Mouse (Mus musculus) intestine, embryonic 15.5 days (tissue): ENCODE results near the gene Shank2. TPM values are rescaled to one million over a fixed set of nuclear protein-coding genes. Genes with fewer than 3 reads are reported as not detected.

Source experiments
- ATAC-seq: fragments of 200-750 bp; cut with Nextera tagmentation; 2 replicates; pipeline ENCODE4 v1.8.0; 2017; ENCODE audit warnings: moderate TSS enrichment, moderate library complexity
- H3K27ac ChIP-seq: fragments of 300-500 bp; sonication (generic); 2 replicates; pipeline ENCODE4 v1.5.1; 2015; ENCODE audit warnings: mild to moderate bottlenecking, inconsistent platforms
- H3K27me3 ChIP-seq: fragments of 300-500 bp; sonication (generic); replicated peaks from 2 replicates; pipeline ENCODE4 v1.6.1; 2015; ENCODE audit warnings: inconsistent platforms
- H3K36me3 ChIP-seq: fragments of 300-500 bp; sonication (generic); 2 replicates; pipeline ENCODE4 v1.6.1; 2015; ENCODE audit warnings: inconsistent platforms
- H3K4me1 ChIP-seq: fragments of 300-500 bp; sonication (generic); replicated peaks from 2 replicates; pipeline ENCODE4 v1.6.1; 2015; ENCODE audit warnings: inconsistent platforms
- H3K4me2 ChIP-seq: fragments of 300-500 bp; sonication (generic); replicated peaks from 2 replicates; pipeline ENCODE4 v1.6.1; 2015; ENCODE audit warnings: mild to moderate bottlenecking, inconsistent platforms
- H3K4me3 ChIP-seq: fragments of 300-500 bp; sonication (generic); replicated peaks from 2 replicates; pipeline ENCODE4 v1.5.1; 2015; ENCODE audit warnings: inconsistent platforms
- H3K9ac ChIP-seq: fragments of 300-500 bp; sonication (generic); 2 replicates; pipeline ENCODE4 v1.6.1; 2015; ENCODE audit warnings: inconsistent platforms
- H3K9me3 ChIP-seq: fragments of 300-500 bp; sonication (generic); 2 replicates; pipeline ENCODE4 v1.6.1; 2016; ENCODE audit warnings: inconsistent platforms
- WGBS: fragments of 180-500 bp; shearing (Covaris S2); methylation state at CpG from one replicate; pipeline ENCODE4 v1.1.7; 2015; 5-methylcytosine and 5-hydroxymethylcytosine counted together
- polyA plus RNA-seq: library from polyadenylated mRNA; unstranded; fragments of >200 nt; fragmentation: Nextera tagmentation; extraction: Ambion mirVana; gene quantifications from 2 replicates; pipeline ENCODE4 v1.2.1, GENCODE M21; 2015

Shank2 gene
- polyA plus RNA-seq, 1 experiment from 2014 or later = 0.99 TPM

- H3K27me3 ChIP-seq = no peaks in the 10 kb centered on the region
- no peak overlapping the region for H3K4me2 ChIP-seq
- H3K4me1 ChIP-seq = no peaks in the 10 kb centered on the region
- H3K9me3 ChIP-seq = no peaks in the 10 kb centered on the region
- H3K27ac ChIP-seq = no peak overlapping the region
- no peaks in the 10 kb centered on the region for H3K36me3 ChIP-seq
- peak; percentile 81 for ATAC-seq
- WGBS = 58% methylated on average over 3 of the region's 3 CpGs
- H3K9ac ChIP-seq = no peak overlapping the region
- no peak overlapping the region for H3K4me3 ChIP-seq
Measured at GRCm38 (mm10) chr7:143999073-143999472, 2.7 kb upstream of the Shank2 start.

GRCm38 (mm10) chr7:144003471-144003870, 1.7 kb downstream of the Shank2 start:
- H3K36me3 ChIP-seq = no peaks in the 10 kb centered on the region
- WGBS = 80% methylated on average over 3 of the region's 3 CpGs

GRCm38 (mm10) chr7:144008079-144008478, 6.4 kb downstream of the Shank2 start:
- 80% methylated on average over 4 of the region's 4 CpGs for WGBS

More at GRCm38 (mm10) chr7:144003471-144003870, 1.7 kb downstream of the Shank2 start:
- Histone ChIP-seq H3K27me3 (no peaks in the 10 kb centered on the region), H3K27ac (no peak overlapping the region), H3K4me1 (no peaks in the 10 kb centered on the region), H3K4me2 (no peak overlapping the region), H3K9ac (no peak overlapping the region), H3K4me3 (no peak overlapping the region), H3K9me3 (no peaks in the 10 kb centered on the region)
- ATAC-seq = no peak

GRCm38 (mm10) chr7:144008985-144009384, 7.3 kb downstream of the Shank2 start:
- ATAC-seq = peak; percentile 96
- H3K36me3 ChIP-seq = no peaks in the 10 kb centered on the region

More at GRCm38 (mm10) chr7:144008079-144008478, 6.4 kb downstream of the Shank2 start:
- H3K27me3 ChIP-seq = no peaks in the 10 kb centered on the region
- no peaks in the 10 kb centered on the region for H3K9me3 ChIP-seq
- no peak for ATAC-seq
- H3K4me1 ChIP-seq = no peaks in the 10 kb centered on the region
- H3K4me3 ChIP-seq = no peak overlapping the region
- H3K36me3 ChIP-seq = no peaks in the 10 kb centered on the region
- no peak overlapping the region for H3K9ac ChIP-seq
- H3K27ac ChIP-seq = no peak overlapping the region
- H3K4me2 ChIP-seq = no peak overlapping the region

GRCm38 (mm10) chr7:144014485-144014884, 12.8 kb downstream of the Shank2 start:
- Histone ChIP-seq H3K4me3 (no peak overlapping the region), H3K27ac (no peak overlapping the region), H3K9ac (no peak overlapping the region), H3K27me3 (no peaks in the 10 kb centered on the region), H3K36me3 (no peaks in the 10 kb centered on the region), H3K4me2 (no peak overlapping the region), H3K4me1 (no peaks in the 10 kb centered on the region), H3K9me3 (no peaks in the 10 kb centered on the region)
- ATAC-seq = no peak
- WGBS = 74% methylated on average over 2 of the region's 2 CpGs

More at GRCm38 (mm10) chr7:144008985-144009384, 7.3 kb downstream of the Shank2 start:
- Histone ChIP-seq H3K27ac (no peak overlapping the region), H3K4me3 (no peak overlapping the region), H3K4me2 (0 out of 2 replicates have a peak overlapping the region, but pooled peaks have one; percentile 15), H3K9me3 (no peaks in the 10 kb centered on the region), H3K27me3 (no peaks in the 10 kb centered on the region), H3K4me1 (no peaks in the 10 kb centered on the region), H3K9ac (no peak overlapping the region)
- WGBS = 57% methylated on average over 4 of the region's 4 CpGs

- no peak overlapping the region for H3K4me2 ChIP-seq
- no peaks in the 10 kb centered on the region for H3K27me3 ChIP-seq
- no peak overlapping the region for H3K9ac ChIP-seq
- no peak for ATAC-seq
- H3K9me3 ChIP-seq = no peaks in the 10 kb centered on the region
- peaks cover 4% of the 10 kb centered on the region for H3K4me1 ChIP-seq
- no peak overlapping the region for H3K27ac ChIP-seq
- H3K36me3 ChIP-seq = no peaks in the 10 kb centered on the region
- no peak overlapping the region for H3K4me3 ChIP-seq
- 75% methylated on average over 3 of the region's 3 CpGs for WGBS
Measured at GRCm38 (mm10) chr7:144021801-144022200, 20.1 kb downstream of the Shank2 start.

- no peak overlapping the region for H3K4me2 ChIP-seq
- H3K4me1 ChIP-seq = peaks cover 4% of the 10 kb centered on the region
- no peaks in the 10 kb centered on the region for H3K9me3 ChIP-seq
- H3K36me3 ChIP-seq = no peaks in the 10 kb centered on the region
- H3K27me3 ChIP-seq = no peaks in the 10 kb centered on the region
- 0 out of 2 replicates have a peak overlapping the region, but pooled peaks have one; percentile 6 for H3K27ac ChIP-seq
- peak; percentile 92 for ATAC-seq
- WGBS = 16% methylated on average over 5 of the region's 5 CpGs
- H3K9ac ChIP-seq = no peak overlapping the region
- H3K4me3 ChIP-seq = no peak overlapping the region
Measured at GRCm38 (mm10) chr7:144022682-144023081, 21.0 kb downstream of the Shank2 start.

- Histone ChIP-seq H3K27ac (no peak overlapping the region), H3K4me3 (no peak overlapping the region), H3K9ac (no peak overlapping the region), H3K4me1 (peaks cover 4% of the 10 kb centered on the region), H3K27me3 (no peaks in the 10 kb centered on the region), H3K4me2 (no peak overlapping the region), H3K9me3 (no peaks in the 10 kb centered on the region), H3K36me3 (no peaks in the 10 kb centered on the region)
- no peak for ATAC-seq
- 47% methylated on average over 4 of the region's 4 CpGs for WGBS
Measured at GRCm38 (mm10) chr7:144023561-144023960, 21.8 kb downstream of the Shank2 start.

GRCm38 (mm10) chr7:144026024-144026752, 24.5 kb downstream of the Shank2 start:
- WGBS = 82% methylated on average over 12 of the region's 12 CpGs
- H3K4me1 ChIP-seq = peaks cover 4% of the 10 kb centered on the region
- no peak overlapping the region for H3K4me3 ChIP-seq
- no peak overlapping the region for H3K9ac ChIP-seq
- no peak overlapping the region for H3K4me2 ChIP-seq
- H3K36me3 ChIP-seq = no peaks in the 10 kb centered on the region
- H3K9me3 ChIP-seq = no peaks in the 10 kb centered on the region
- H3K27me3 ChIP-seq = no peaks in the 10 kb centered on the region
- ATAC-seq = no peak
- no peak overlapping the region for H3K27ac ChIP-seq

- WGBS = 72% methylated on average over 5 of the region's 5 CpGs
Measured at GRCm38 (mm10) chr7:144029246-144029645, 27.5 kb downstream of the Shank2 start.

GRCm38 (mm10) chr7:144030796-144031195, 29.1 kb downstream of the Shank2 start:
- no peak for ATAC-seq
- H3K9me3 ChIP-seq = no peaks in the 10 kb centered on the region
- no peak overlapping the region for H3K4me3 ChIP-seq
- no peaks in the 10 kb centered on the region for H3K36me3 ChIP-seq
- H3K4me2 ChIP-seq = no peak overlapping the region
- H3K27ac ChIP-seq = no peak overlapping the region
- no peak overlapping the region for H3K9ac ChIP-seq
- no peaks in the 10 kb centered on the region for H3K4me1 ChIP-seq
- no peaks in the 10 kb centered on the region for H3K27me3 ChIP-seq
- 66% methylated on average over 11 of the region's 11 CpGs for WGBS

More at GRCm38 (mm10) chr7:144029246-144029645, 27.5 kb downstream of the Shank2 start:
- H3K4me1 ChIP-seq = no peaks in the 10 kb centered on the region
- no peaks in the 10 kb centered on the region for H3K9me3 ChIP-seq
- H3K27me3 ChIP-seq = no peaks in the 10 kb centered on the region
- no peak overlapping the region for H3K4me2 ChIP-seq
- no peak overlapping the region for H3K9ac ChIP-seq
- H3K27ac ChIP-seq = no peak overlapping the region
- no peaks in the 10 kb centered on the region for H3K36me3 ChIP-seq
- ATAC-seq = no peak
- H3K4me3 ChIP-seq = no peak overlapping the region

- 85% methylated on average over 3 of the region's 3 CpGs for WGBS
Measured at GRCm38 (mm10) chr7:144031611-144032010, 29.9 kb downstream of the Shank2 start.

GRCm38 (mm10) chr7:144037541-144037940, 35.8 kb downstream of the Shank2 start:
- H3K4me2 ChIP-seq = no peak overlapping the region
- no peak overlapping the region for H3K9ac ChIP-seq
- no peaks in the 10 kb centered on the region for H3K9me3 ChIP-seq
- H3K27ac ChIP-seq = peak overlapping the region; percentile 18; the same call in 1 of the 2 replicates
- 93% methylated on average over 11 of the region's 11 CpGs for WGBS
- no peaks in the 10 kb centered on the region for H3K36me3 ChIP-seq
- H3K27me3 ChIP-seq = no peaks in the 10 kb centered on the region
- no peak overlapping the region for H3K4me3 ChIP-seq
- H3K4me1 ChIP-seq = peaks cover 8% of the 10 kb centered on the region; the same call in 1 of the 2 replicates
- no peak for ATAC-seq

More at GRCm38 (mm10) chr7:144031611-144032010, 29.9 kb downstream of the Shank2 start:
- H3K36me3 ChIP-seq = no peaks in the 10 kb centered on the region
- H3K9me3 ChIP-seq = no peaks in the 10 kb centered on the region
- no peak for ATAC-seq
- H3K4me3 ChIP-seq = no peak overlapping the region
- no peaks in the 10 kb centered on the region for H3K4me1 ChIP-seq
- H3K9ac ChIP-seq = no peak overlapping the region
- H3K27me3 ChIP-seq = no peaks in the 10 kb centered on the region
- no peak overlapping the region for H3K27ac ChIP-seq
- no peak overlapping the region for H3K4me2 ChIP-seq
